Mouse (Mus musculus) kidney, postnatal 0 days (tissue): Measurements from ENCODE around the gene Arhgap4. TPM values are rescaled to one million over a fixed set of nuclear protein-coding genes. Genes with fewer than 3 reads are reported as not detected.

Experiments
- ATAC-seq: fragments of 200-750 bp; cut with Nextera tagmentation; replicated peaks from 2 replicates; pipeline ENCODE4 v1.8.0; 2017; ENCODE audit warnings: low read depth, moderate number of reproducible peaks, moderate TSS enrichment, moderate library complexity; ENCODE audit not compliant: low FRiP score
- DNase-seq: peaks from one replicate; pipeline ENCODE4 v3.0.0-alpha.2; 2016; ENCODE audit warnings: low spot score
- H3K27ac ChIP-seq: fragments of 300-500 bp; sonication (generic); 2 replicates; pipeline ENCODE4 v1.5.1; 2014; ENCODE audit warnings: mild to moderate bottlenecking
- H3K27me3 ChIP-seq: fragments of 300-500 bp; sonication (generic); 2 replicates; pipeline ENCODE4 v1.6.1; 2014; ENCODE audit warnings: low read length, mixed read lengths; ENCODE audit not compliant: insufficient read depth
- H3K36me3 ChIP-seq: fragments of 300-500 bp; sonication (generic); 2 replicates; pipeline ENCODE4 v1.6.1; 2014; ENCODE audit warnings: low read length, mixed read lengths; ENCODE audit not compliant: insufficient read depth
- H3K4me1 ChIP-seq: fragments of 300-500 bp; sonication (generic); replicated peaks from 2 replicates; pipeline ENCODE4 v1.6.1; 2014; ENCODE audit warnings: antibody characterized with exemption, low read length, mixed read lengths; ENCODE audit not compliant: insufficient read depth
- H3K4me2 ChIP-seq: fragments of 300-500 bp; sonication (generic); 2 replicates; pipeline ENCODE4 v1.6.1; 2014; ENCODE audit warnings: mild to moderate bottlenecking, low read length, moderate library complexity, mixed read lengths
- H3K4me3 ChIP-seq: fragments of 300-500 bp; sonication (generic); replicated peaks from 2 replicates; pipeline ENCODE4 v1.5.1; 2014; ENCODE audit warnings: low read depth, low read length
- H3K9ac ChIP-seq: fragments of 300-500 bp; sonication (generic); 2 replicates; pipeline ENCODE4 v1.6.1; 2014; ENCODE audit warnings: low read depth, low read length
- H3K9me3 ChIP-seq: fragments of 300-500 bp; sonication (generic); replicated peaks from 2 replicates; pipeline ENCODE4 v1.6.1; 2016; ENCODE audit warnings: low read length, inconsistent platforms, mixed read lengths
- CTCF ChIP-seq: IDR thresholded peaks from 2 replicates; pipeline ENCODE4 v1.5.1; 2016; ENCODE audit warnings: antibody characterized with exemption, low read depth, mild to moderate bottlenecking, moderate library complexity
- WGBS: fragments of 180-500 bp; shearing (Covaris S2); extraction: QIAGEN DNeasy Blood & Tissue Kit; methylation state at CpG from one replicate; pipeline ENCODE4 v1.1.7; 2014; 5-methylcytosine and 5-hydroxymethylcytosine counted together
- polyA plus RNA-seq: library from polyadenylated mRNA; unstranded; fragments of >200 nt; fragmentation: Nextera tagmentation; extraction: Ambion mirVana; gene quantifications from 2 replicates; pipeline ENCODE4 v1.2.1, GENCODE M21; 2015

The Arhgap4 gene
- polyA plus RNA-seq, 1 experiment from 2014 or later = 2.8 TPM

DNA sequence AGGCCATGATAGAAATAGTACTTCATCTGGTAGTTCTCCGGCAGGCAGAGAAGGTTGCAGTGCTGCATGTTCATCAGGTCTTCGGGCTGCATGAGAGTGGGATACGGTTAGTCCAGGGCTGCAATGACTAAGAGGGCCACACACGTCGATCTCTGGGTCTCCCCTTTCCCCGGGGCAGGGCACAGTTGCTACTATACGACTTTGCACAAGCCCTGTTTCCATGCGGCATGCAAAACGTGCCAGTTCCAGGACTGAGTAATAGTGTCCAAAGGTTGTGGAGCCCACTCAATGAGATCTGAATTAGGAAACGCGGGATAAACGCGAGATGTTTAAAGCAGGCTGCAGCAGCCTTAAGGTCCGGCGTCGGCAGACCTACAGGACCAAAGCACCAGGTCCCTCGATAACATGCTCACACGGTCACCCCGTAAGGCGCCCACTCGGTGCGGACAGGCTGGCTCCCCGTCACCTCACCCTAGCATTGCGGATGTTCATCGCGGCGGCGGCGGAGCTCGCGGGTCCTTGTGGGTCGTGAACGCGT is 316 bp downstream of the Arhgap4 start:
- TF ChIP-seq CTCF = no peak
- Histone ChIP-seq H3K27me3 (no peaks in the 10 kb centered on the region), H3K4me3 (peak overlapping the region; percentile 50), H3K4me2 (peak overlapping the region; percentile 63), H3K9ac (peak overlapping the region; percentile 63), H3K4me1 (no peaks in the 10 kb centered on the region), H3K36me3 (no peaks in the 10 kb centered on the region), H3K9me3 (no peaks in the 10 kb centered on the region), H3K27ac (peak overlapping the region; percentile 79)
- peak; percentile 23 for DNase-seq
- 33% methylated on average over 34 of the region's 34 CpGs for WGBS
- peak; percentile 57 for ATAC-seq

DNA sequence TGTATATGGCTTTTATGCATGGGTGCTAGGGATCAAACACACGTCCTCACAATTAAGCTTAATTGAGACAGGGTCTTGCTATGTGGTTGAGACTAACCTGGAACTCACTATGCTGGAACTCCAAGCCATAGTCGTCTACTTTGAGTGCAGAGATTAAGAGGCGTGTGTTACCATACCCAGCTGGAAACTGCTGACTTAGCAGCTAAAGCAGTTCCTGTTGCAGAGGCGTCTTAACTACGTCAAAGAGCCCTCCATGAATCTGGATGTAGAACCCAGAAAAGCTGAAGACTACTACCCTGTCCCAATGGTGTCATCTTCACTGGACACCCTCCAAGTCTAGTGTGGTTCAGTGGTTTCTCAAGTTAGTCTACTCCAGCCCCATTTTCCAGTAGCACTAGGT is 3.0 kb downstream of the Arhgap4 start:
- H3K36me3 ChIP-seq = no peaks in the 10 kb centered on the region
- no peak overlapping the region for H3K27ac ChIP-seq
- DNase-seq (no peak), ATAC-seq (no peak)
- H3K9ac ChIP-seq = no peak overlapping the region
- no peak overlapping the region for H3K4me2 ChIP-seq
- 85% methylated on average over 5 of the region's 5 CpGs for WGBS
- TF ChIP-seq CTCF = no peak
- no peaks in the 10 kb centered on the region for H3K9me3 ChIP-seq
- no peaks in the 10 kb centered on the region for H3K4me1 ChIP-seq
- no peaks in the 10 kb centered on the region for H3K27me3 ChIP-seq
- no peak overlapping the region for H3K4me3 ChIP-seq

DNA sequence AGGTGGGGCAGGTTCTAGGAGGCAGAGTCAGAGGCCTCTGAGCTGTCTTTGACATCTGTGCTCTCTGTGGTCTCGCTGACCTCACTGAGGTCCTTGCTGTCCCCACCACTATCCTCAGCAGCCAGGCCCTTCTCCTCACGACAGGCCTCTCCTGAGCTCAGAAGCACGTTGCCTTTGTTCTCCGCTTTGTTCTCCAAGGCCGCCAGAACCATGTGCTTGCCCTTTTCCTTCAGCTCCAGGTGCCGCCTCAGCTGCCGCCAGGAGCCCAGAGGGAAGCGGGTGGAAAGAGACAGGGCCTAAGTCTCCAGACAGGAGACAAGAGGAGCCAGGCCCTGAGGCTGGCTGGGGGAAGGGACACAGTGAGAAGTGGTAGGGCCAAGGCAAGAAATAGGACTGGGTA is 4.7 kb downstream of the Arhgap4 start:
- Histone ChIP-seq H3K4me2 (no peak overlapping the region), H3K4me3 (no peak overlapping the region), H3K36me3 (no peaks in the 10 kb centered on the region), H3K27ac (no peak overlapping the region), H3K9me3 (no peaks in the 10 kb centered on the region), H3K27me3 (no peaks in the 10 kb centered on the region), H3K9ac (no peak overlapping the region), H3K4me1 (no peaks in the 10 kb centered on the region)
- ATAC-seq (no peak), DNase-seq (no peak)
- TF ChIP-seq CTCF = no peak
- WGBS = 79% methylated on average over 8 of the region's 8 CpGs

DNA sequence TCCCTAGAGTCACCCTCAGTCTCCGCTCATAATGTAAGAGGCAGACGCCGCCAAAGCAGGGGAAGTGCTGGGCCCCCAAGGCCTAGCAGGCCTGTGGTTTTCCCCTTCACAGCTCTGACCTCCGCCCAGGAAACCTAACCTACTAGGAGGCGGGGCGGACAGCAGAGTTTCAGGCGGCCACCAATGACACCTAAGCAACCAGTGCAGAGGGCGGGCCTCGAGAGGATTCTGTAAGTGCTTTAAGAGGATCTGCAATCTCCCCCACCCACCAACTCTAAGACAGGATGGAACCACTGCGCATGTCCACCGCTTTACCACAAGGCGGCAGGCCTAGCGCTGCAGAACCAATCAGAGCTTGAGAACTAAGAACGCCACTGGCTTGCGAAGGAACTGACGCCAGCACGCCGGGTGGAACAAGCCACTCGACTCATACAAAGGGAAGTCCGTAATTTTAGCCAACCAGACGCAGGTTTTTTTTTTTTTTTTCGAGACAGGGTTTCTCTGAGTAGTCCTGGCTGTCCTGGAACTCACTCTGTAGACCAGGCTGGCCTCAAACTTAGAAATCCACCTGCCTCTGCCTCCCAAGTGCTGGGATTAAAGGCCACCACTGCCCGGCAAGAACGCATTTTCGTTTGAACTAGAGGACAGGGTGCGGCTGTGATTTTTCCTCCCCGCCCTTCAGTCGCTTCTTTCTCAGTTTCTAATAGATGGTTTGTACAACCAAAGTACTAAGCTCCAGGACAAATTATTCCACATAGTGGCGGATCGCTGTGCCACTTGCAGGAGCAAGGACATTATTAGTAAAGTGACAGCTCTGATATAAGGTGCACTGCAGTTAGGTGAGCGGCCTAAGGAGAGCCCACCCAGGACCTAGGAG is 6.6 kb downstream of the Arhgap4 start:
- H3K4me1 ChIP-seq = no peaks in the 10 kb centered on the region
- H3K9ac ChIP-seq = no peak overlapping the region
- no peaks in the 10 kb centered on the region for H3K36me3 ChIP-seq
- peak; percentile 65 for TF ChIP-seq CTCF
- WGBS = 35% methylated on average over 31 of the region's 31 CpGs
- peak overlapping the region; percentile 11; the same call in 1 of the 2 replicates for H3K4me2 ChIP-seq
- H3K9me3 ChIP-seq = no peaks in the 10 kb centered on the region
- ATAC-seq = peak; percentile 98
- H3K27ac ChIP-seq = peak overlapping the region; percentile 70
- H3K27me3 ChIP-seq = no peaks in the 10 kb centered on the region
- H3K4me3 ChIP-seq = no peak overlapping the region
- DNase-seq = peak; percentile 97

DNA sequence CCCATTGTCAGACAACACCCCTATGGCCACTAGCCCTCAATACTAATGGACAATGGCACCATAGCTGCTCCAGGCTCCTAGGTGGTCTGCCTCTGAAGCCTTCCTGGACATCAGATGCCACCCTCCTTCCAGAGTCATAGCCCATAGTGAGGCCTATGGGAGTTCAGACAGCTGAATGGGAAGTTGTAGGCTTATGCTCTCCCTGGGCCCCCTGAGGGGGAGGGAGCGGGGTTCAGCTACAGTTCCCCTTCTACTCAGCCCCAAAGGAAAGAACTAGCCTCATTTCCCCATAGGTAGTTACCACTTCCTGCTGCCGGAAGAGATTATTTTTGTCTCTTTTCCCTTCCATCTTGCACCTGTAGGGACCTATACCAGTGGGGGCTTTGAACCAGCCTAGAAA is 10.1 kb downstream of the Arhgap4 start:
- Histone ChIP-seq H3K36me3 (no peaks in the 10 kb centered on the region), H3K4me3 (no peak overlapping the region), H3K4me1 (no peaks in the 10 kb centered on the region), H3K4me2 (0 out of 2 replicates have a peak overlapping the region, but pooled peaks have one; percentile 47), H3K9ac (no peak overlapping the region), H3K9me3 (no peaks in the 10 kb centered on the region), H3K27ac (no peak overlapping the region), H3K27me3 (no peaks in the 10 kb centered on the region)
- 91% methylated on average over 2 of the region's 2 CpGs for WGBS
- no peak for ATAC-seq
- TF ChIP-seq CTCF = no peak
- DNase-seq = no peak

DNA sequence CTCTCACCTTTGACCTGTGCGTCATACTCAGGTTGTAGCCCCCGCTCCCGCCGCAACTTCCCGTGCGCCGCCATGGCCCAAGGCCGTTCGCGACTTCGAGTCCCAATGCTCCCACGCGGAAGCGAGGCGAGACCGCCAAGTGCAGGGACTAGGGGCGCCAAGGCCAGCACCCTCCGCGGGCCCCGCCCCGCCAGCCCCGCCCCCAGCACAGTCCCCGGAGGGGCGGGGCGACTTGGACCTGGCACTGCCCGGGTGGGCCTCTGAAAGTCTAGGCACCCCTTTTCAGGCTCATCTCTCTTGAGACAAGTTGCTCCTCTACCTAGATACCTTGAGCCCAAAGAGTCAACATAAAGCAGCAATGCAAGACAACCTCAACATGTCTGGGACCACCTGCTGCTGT is 10.5 kb downstream of the Arhgap4 start:
- Histone ChIP-seq H3K9me3 (no peaks in the 10 kb centered on the region), H3K4me2 (peak overlapping the region; percentile 47), H3K36me3 (no peaks in the 10 kb centered on the region), H3K4me3 (no peak overlapping the region), H3K27me3 (no peaks in the 10 kb centered on the region), H3K9ac (no peak overlapping the region), H3K27ac (no peak overlapping the region; the same call in 1 of the 2 replicates), H3K4me1 (no peaks in the 10 kb centered on the region)
- no peak for TF ChIP-seq CTCF
- 28% methylated on average over 26 of the region's 26 CpGs for WGBS
- DNase-seq (no peak), ATAC-seq (no peak)
